Mouse (Mus musculus): ENCODE measurements around the gene Ube2g1. TPM values are rescaled to one million over a fixed set of nuclear protein-coding genes. Genes with fewer than 3 reads are reported as not detected.

Ube2g1 gene
- polyA plus RNA-seq (2012; fragmentation: generic; extraction: Trizol): 8.1 TPM
- long read RNA-seq, experiment 1, transcript Ube2g1-201 (6 exons, 3,815 nt): major isoform, 43 of 48 reads
- long read RNA-seq, experiment 1, partial matches to known transcripts: 0 of 48 reads
- long read RNA-seq, experiment 1, other reads (novel, unspliced or antisense): 3 of 48 reads
- long read RNA-seq, experiment 2, transcript Ube2g1-201 (6 exons, 3,815 nt): major isoform, 109 of 137 reads
- long read RNA-seq, experiment 2, partial matches to known transcripts: 0 of 137 reads
- long read RNA-seq, experiment 2, other reads (novel, unspliced or antisense): 24 of 137 reads

- Histone ChIP-seq H3K36me3 (ENCODE audit: control insufficient read depth, insufficient read depth) (no peaks in the 10 kb centered on the region), H3K4me3 (ENCODE audit: insufficient read depth, poor library complexity, severe bottlenecking) (peak within 1 kb of the TSS; percentile 95), H3K27me3 (ENCODE audit: control insufficient read depth, insufficient read depth, insufficient read length) (no peaks in the 10 kb centered on the region), H3K79me3 (ENCODE audit: low read depth) (peaks cover 35% of the 10 kb centered on the region), H3ac (ENCODE audit: control insufficient read depth, insufficient read length, low read depth) (peak within 1 kb of the TSS; percentile 83), H3K79me2 (ENCODE audit: control insufficient read depth, insufficient read depth) (peaks cover 46% of the 10 kb centered on the region)
- TF ChIP-seq FOSL1 (IDR thresholded peaks at IDR 0.05; ENCODE audit: insufficient read depth, low read length, poor library complexity, severe bottlenecking): no peak
- peak; percentile 51 for TF ChIP-seq MAX (IDR thresholded peaks at IDR 0.05)
Observed at GRCm38 (mm10) chr11:72606694-72607407, at the start of gene Ube2g1. TSS of gene Ube2g1 (plus strand) at chr11:72607283.

- Histone ChIP-seq H3K36me3 (ENCODE audit: control insufficient read depth, insufficient read depth) (no peaks in the 10 kb centered on the region), H3K79me3 (ENCODE audit: low read depth) (no peaks in the 10 kb centered on the region), H3K4me3 (ENCODE audit: insufficient read depth, poor library complexity, severe bottlenecking) (no peak overlapping the region), H3ac (ENCODE audit: control insufficient read depth, insufficient read length, low read depth) (no peak overlapping the region), H3K27me3 (ENCODE audit: control insufficient read depth, insufficient read depth, insufficient read length) (peaks cover 16% of the 10 kb centered on the region), H3K79me2 (ENCODE audit: control insufficient read depth, insufficient read depth) (no peaks in the 10 kb centered on the region)
- TF ChIP-seq FOSL1 (IDR thresholded peaks at IDR 0.05; ENCODE audit: insufficient read depth, low read length, poor library complexity, severe bottlenecking) (no peak), MAX (IDR thresholded peaks at IDR 0.05) (no peak), CTCF (IDR thresholded peaks at IDR 0.05; ENCODE audit: control insufficient read depth, insufficient read depth, insufficient read length) (no peak), USF1 (IDR thresholded peaks at IDR 0.05; ENCODE audit: low read depth) (no peak), CEBPB (IDR thresholded peaks at IDR 0.05; ENCODE audit: low read depth) (no peak), MYOG (IDR thresholded peaks at IDR 0.05; ENCODE audit: control insufficient read depth, extremely low read depth, insufficient read length) (no peak), MYOD1 (IDR thresholded peaks at IDR 0.05; ENCODE audit: control insufficient read depth, insufficient read length, low read depth) (no peak)
Observed at GRCm38 (mm10) chr11:72558155-72558554, 48.9 kb upstream of the Ube2g1 start.

GRCm38 (mm10) chr11:72560661-72561060 lies 46.4 kb upstream of the Ube2g1 start:
- H3K36me3 ChIP-seq (ENCODE audit: control insufficient read depth, insufficient read depth): no peaks in the 10 kb centered on the region
- H3ac ChIP-seq (ENCODE audit: control insufficient read depth, insufficient read length, low read depth): no peak overlapping the region
- no peaks in the 10 kb centered on the region for H3K79me3 ChIP-seq (ENCODE audit: low read depth)
- no peak overlapping the region for H3K4me3 ChIP-seq (ENCODE audit: insufficient read depth, poor library complexity, severe bottlenecking)
- no peaks in the 10 kb centered on the region for H3K79me2 ChIP-seq (ENCODE audit: control insufficient read depth, insufficient read depth)
- H3K27me3 ChIP-seq (ENCODE audit: control insufficient read depth, insufficient read depth, insufficient read length): peaks cover 14% of the 10 kb centered on the region
- TF ChIP-seq MYOG (IDR thresholded peaks at IDR 0.05; ENCODE audit: control insufficient read depth, extremely low read depth, insufficient read length): no peak
- TF ChIP-seq USF1 (IDR thresholded peaks at IDR 0.05; ENCODE audit: low read depth): no peak
- TF ChIP-seq MAX (IDR thresholded peaks at IDR 0.05): no peak
- TF ChIP-seq CTCF (IDR thresholded peaks at IDR 0.05; ENCODE audit: control insufficient read depth, insufficient read depth, insufficient read length): no peak
- no peak for TF ChIP-seq FOSL1 (IDR thresholded peaks at IDR 0.05; ENCODE audit: insufficient read depth, low read length, poor library complexity, severe bottlenecking)
- TF ChIP-seq CEBPB (IDR thresholded peaks at IDR 0.05; ENCODE audit: low read depth): no peak
- TF ChIP-seq MYOD1 (IDR thresholded peaks at IDR 0.05; ENCODE audit: control insufficient read depth, insufficient read length, low read depth): no peak

GRCm38 (mm10) chr11:72564232-72564807 lies 42.8 kb upstream of the Ube2g1 start:
- Histone ChIP-seq H3K79me3 (ENCODE audit: low read depth) (no peaks in the 10 kb centered on the region), H3ac (ENCODE audit: control insufficient read depth, insufficient read length, low read depth) (no peak overlapping the region), H3K27me3 (ENCODE audit: control insufficient read depth, insufficient read depth, insufficient read length) (peaks cover 14% of the 10 kb centered on the region), H3K4me3 (ENCODE audit: insufficient read depth, poor library complexity, severe bottlenecking) (no peak overlapping the region), H3K36me3 (ENCODE audit: control insufficient read depth, insufficient read depth) (no peaks in the 10 kb centered on the region), H3K79me2 (ENCODE audit: control insufficient read depth, insufficient read depth) (no peaks in the 10 kb centered on the region)
- no peak for TF ChIP-seq CEBPB (IDR thresholded peaks at IDR 0.05; ENCODE audit: low read depth)
- TF ChIP-seq CTCF (IDR thresholded peaks at IDR 0.05; ENCODE audit: control insufficient read depth, insufficient read depth, insufficient read length): peak; percentile 14

GRCm38 (mm10) chr11:72566304-72566703 lies 40.8 kb upstream of the Ube2g1 start:
- no peaks in the 10 kb centered on the region for H3K79me2 ChIP-seq (ENCODE audit: control insufficient read depth, insufficient read depth)
- no peaks in the 10 kb centered on the region for H3K79me3 ChIP-seq (ENCODE audit: low read depth)
- H3K4me3 ChIP-seq (ENCODE audit: insufficient read depth, poor library complexity, severe bottlenecking): no peak overlapping the region
- no peak for TF ChIP-seq MYOG (IDR thresholded peaks at IDR 0.05; ENCODE audit: control insufficient read depth, extremely low read depth, insufficient read length)
- TF ChIP-seq FOSL1 (IDR thresholded peaks at IDR 0.05; ENCODE audit: insufficient read depth, low read length, poor library complexity, severe bottlenecking): no peak
- TF ChIP-seq MAX (IDR thresholded peaks at IDR 0.05): no peak
- no peak for TF ChIP-seq CTCF (IDR thresholded peaks at IDR 0.05; ENCODE audit: control insufficient read depth, insufficient read depth, insufficient read length)
- TF ChIP-seq USF1 (IDR thresholded peaks at IDR 0.05; ENCODE audit: low read depth): no peak
- TF ChIP-seq MYOD1 (IDR thresholded peaks at IDR 0.05; ENCODE audit: control insufficient read depth, insufficient read length, low read depth): no peak
- no peak for TF ChIP-seq CEBPB (IDR thresholded peaks at IDR 0.05; ENCODE audit: low read depth)
- no peak overlapping the region for H3ac ChIP-seq (ENCODE audit: control insufficient read depth, insufficient read length, low read depth)
- H3K27me3 ChIP-seq (ENCODE audit: control insufficient read depth, insufficient read depth, insufficient read length): peaks cover 14% of the 10 kb centered on the region
- no peaks in the 10 kb centered on the region for H3K36me3 ChIP-seq (ENCODE audit: control insufficient read depth, insufficient read depth)
